Mouse (Mus musculus) thymus, postnatal 0 days (tissue): ENCODE results near the gene Oscar. TPM values are rescaled to one million over a fixed set of nuclear protein-coding genes. Genes with fewer than 3 reads are reported as not detected.
A peak's percentile ranks its signal among the peaks of the same experiment; 100 is the strongest.

Experiments used
- microRNA-seq: library from miRNA; unstranded; fragments of <30 nt; microRNA quantifications from one replicate; pipeline ENCODE4, GENCODE M21; 2016; ENCODE audit warnings: borderline number of aligned reads
- polyA plus RNA-seq: library from polyadenylated mRNA; unstranded; fragments of >200 nt; fragmentation: Nextera tagmentation; extraction: Ambion mirVana; gene quantifications from 2 replicates; pipeline ENCODE4 v1.2.1, GENCODE M21; 2015

Oscar gene
- polyA plus RNA-seq, 1 experiment from 2014 or later = not detected

Small RNA genes lying within 50 kb of the gene (microRNA-seq; reads per million reads assigned to microRNA genes)
- gene Gm25100 (not detected), gene Mir3572 (6.7 reads per million, percentile 11 among the genes with 10 or more reads in this experiment)

Other genes with a start within 250 kb of the Oscar start
- gene Cacng8, start 225.5 kb downstream of the Oscar start, polyA plus RNA-seq = 0.35 and 0.73 TPM in 2 replicates
- 0.13 and 0.26 TPM in 2 replicates for gene Cacng6, start 192.0 kb downstream of the Oscar start, polyA plus RNA-seq
- gene Tarm1, start 113.5 kb downstream of the Oscar start, polyA plus RNA-seq = 0.21 and 0.39 TPM in 2 replicates
- gene Ndufa3, start 1.2 kb upstream of the Oscar start, polyA plus RNA-seq = 523 and 568 TPM in 2 replicates
- gene Tfpt, start 13.8 kb upstream of the Oscar start, polyA plus RNA-seq = 20.8 and 28.9 TPM in 2 replicates
- 88.2 and 93.1 TPM in 2 replicates for gene Prpf31, start 13.8 kb upstream of the Oscar start, polyA plus RNA-seq
- gene Cnot3, start 29.1 kb upstream of the Oscar start, polyA plus RNA-seq = 42.6 and 44.5 TPM in 2 replicates
- 20.7 and 22.9 TPM in 2 replicates for gene Leng1, start 49.7 kb upstream of the Oscar start, polyA plus RNA-seq
- 12.5 TPM in 2 replicates for gene Tmc4, start 61.4 kb upstream of the Oscar start, polyA plus RNA-seq
- gene Tsen34, start 76.7 kb upstream of the Oscar start, polyA plus RNA-seq = 67.5 and 70.1 TPM in 2 replicates
- gene Mboat7, start 77.4 kb upstream of the Oscar start, polyA plus RNA-seq = 36.0 and 40.1 TPM in 2 replicates
- 2,079 and 2,116 TPM in 2 replicates for gene Rps9, start 87.8 kb upstream of the Oscar start, polyA plus RNA-seq
- 2.5 TPM in 2 replicates for gene Pirb, start 104.2 kb upstream of the Oscar start, polyA plus RNA-seq
- gene Gm15448, start 209.5 kb upstream of the Oscar start, polyA plus RNA-seq = 0.06 TPM in 1 of 2 replicates, not detected in the other
- 0.45 and 0.51 TPM in 2 replicates for gene Pira2, start 228.9 kb upstream of the Oscar start, polyA plus RNA-seq